Mouse (Mus musculus): Measurements from ENCODE around the gene Cuedc2. TPM values are rescaled to one million over a fixed set of nuclear protein-coding genes. Genes with fewer than 3 reads are reported as not detected.

Cuedc2 gene
- polyA plus RNA-seq, 1 experiment from 2014 or later: 347 TPM

DNA sequence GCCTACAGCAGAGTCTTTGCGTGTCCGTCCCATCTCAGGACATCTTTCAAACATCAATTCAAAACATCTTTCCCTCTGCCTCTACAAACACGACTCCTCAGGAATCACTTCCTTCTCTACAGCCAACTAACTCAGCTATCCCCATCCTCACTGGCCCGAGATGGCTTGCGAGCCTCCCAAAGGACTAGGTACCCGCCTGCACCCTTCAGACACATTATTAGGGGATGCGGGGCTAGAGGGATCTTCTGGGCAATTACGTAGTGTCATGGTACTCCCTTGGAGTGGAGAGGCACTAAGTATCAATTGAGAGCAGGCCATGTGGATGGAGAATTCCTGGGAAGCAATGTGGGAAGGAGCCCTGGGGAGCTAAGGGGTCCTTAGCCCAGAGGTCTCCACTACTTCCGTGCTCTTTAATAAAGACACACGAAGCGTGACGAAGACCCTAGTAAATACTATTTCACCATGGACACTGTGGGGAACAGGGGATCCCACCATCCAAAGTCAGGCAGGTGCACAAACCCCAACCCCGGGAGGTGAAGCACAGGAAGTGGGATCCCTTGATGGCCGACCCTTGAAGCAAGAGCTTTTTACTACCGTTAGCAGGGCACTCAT is 677 bp downstream of the Cuedc2 start:
- WGBS: 29% methylated on average over 15 of the region's 15 CpGs
- no peak; the same call in 1 of the 2 replicates for ATAC-seq (ENCODE audit: low FRiP score, low read depth)
- Histone ChIP-seq H3K4me1 (replicated peaks) (peaks cover 33% of the 10 kb centered on the region), H3K27ac (replicated peaks) (peak overlapping the region; percentile 85), H3K4me3 (peak overlapping the region; percentile 76), H3K9ac (peak overlapping the region; percentile 77), H3K36me3 (no peaks in the 10 kb centered on the region), H3K4me2 (peak overlapping the region; percentile 81), H3K27me3 (no peaks in the 10 kb centered on the region), H3K9me3 (no peaks in the 10 kb centered on the region)

DNA sequence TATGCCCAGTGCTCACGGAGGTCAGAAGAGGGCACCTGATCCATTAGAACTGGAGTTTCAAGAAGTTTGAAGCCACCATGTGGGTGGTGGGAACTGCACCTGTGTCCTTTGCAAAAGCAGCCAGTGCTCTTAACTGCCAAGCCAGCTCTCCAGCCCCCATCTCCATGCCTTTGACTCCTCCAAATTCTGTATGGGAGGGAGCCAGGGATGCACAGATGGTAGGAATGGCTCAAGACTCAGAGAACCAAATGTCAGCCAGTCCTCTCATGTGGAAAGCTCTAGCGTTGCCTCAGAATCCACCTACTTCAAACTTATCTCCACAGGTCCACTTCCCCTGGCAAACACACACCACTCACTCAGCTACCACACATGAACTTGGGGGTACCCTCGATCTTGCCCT is 4.6 kb downstream of the Cuedc2 start:
- Histone ChIP-seq H3K9me3 (no peaks in the 10 kb centered on the region), H3K36me3 (peaks cover 15% of the 10 kb centered on the region), H3K4me3 (no peak overlapping the region), H3K27ac (replicated peaks) (no peak overlapping the region), H3K27me3 (no peaks in the 10 kb centered on the region), H3K4me1 (replicated peaks) (peaks cover 40% of the 10 kb centered on the region), H3K9ac (no peak overlapping the region), H3K4me2 (no peak overlapping the region)
- ATAC-seq (ENCODE audit: low FRiP score, low read depth): no peak
- 89% methylated on average over 3 of the region's 3 CpGs for WGBS

DNA sequence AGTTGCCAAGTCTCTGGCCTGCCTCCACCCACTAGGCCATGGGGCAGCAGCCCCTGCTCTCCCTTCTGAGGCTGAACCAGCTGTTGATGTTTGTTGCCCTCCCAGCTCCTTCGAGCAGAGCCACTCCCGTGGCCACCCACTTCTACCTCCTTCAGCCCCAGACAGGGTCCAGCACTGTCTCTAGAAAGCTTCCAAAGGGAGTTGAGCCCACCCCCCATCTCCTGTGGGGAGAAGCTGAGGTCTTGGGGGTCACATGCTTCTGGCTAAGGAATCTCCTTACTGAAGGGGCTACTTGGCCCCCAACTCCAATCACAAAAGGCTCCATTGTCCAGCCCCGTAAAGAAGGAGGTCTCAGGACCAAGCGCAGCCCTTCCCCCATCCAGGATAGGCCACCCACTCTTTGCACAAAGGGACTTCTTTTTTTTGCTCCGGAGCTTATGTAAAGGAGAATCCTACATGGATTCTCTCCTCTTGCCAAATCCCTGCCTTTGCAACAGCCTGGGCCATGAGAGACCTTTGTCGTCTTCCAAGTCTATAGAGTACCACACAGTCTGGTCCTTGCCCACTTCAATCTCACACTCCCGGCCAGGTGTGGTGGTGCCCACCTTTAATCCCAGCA is 5.7 kb downstream of the Cuedc2 start:
- peaks cover 38% of the 10 kb centered on the region for H3K4me1 ChIP-seq (replicated peaks)
- H3K9me3 ChIP-seq: no peaks in the 10 kb centered on the region
- 36% methylated on average over 7 of the region's 7 CpGs for WGBS
- H3K4me2 ChIP-seq: no peak overlapping the region
- peaks cover 15% of the 10 kb centered on the region for H3K36me3 ChIP-seq
- no peak overlapping the region for H3K9ac ChIP-seq
- no peaks in the 10 kb centered on the region for H3K27me3 ChIP-seq
- no peak overlapping the region for H3K27ac ChIP-seq (replicated peaks)
- no peak for ATAC-seq (ENCODE audit: low FRiP score, low read depth)
- no peak overlapping the region for H3K4me3 ChIP-seq

DNA sequence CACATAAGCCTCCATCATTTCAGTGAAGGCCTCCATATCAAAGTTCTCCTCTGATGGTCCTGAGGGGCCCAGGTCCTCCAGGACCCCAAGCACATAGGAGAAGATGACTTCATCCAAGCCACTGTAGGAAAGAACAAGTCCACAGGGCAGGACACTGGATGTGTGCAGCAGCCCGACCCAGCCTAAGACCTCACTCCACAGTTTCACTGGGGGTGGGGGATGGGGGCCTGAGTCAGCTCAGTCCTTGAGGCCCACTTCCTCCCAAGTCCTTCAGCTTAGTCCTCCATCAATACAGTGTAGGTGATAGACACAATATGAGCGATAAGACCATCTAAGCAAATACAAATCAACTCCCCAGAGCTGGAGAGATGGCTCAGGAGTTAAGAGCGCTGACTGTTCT is 6.6 kb downstream of the Cuedc2 start:
- Histone ChIP-seq H3K9ac (no peak overlapping the region), H3K27me3 (no peaks in the 10 kb centered on the region), H3K4me2 (no peak overlapping the region), H3K27ac (replicated peaks) (no peak overlapping the region), H3K36me3 (peaks cover 15% of the 10 kb centered on the region), H3K4me1 (replicated peaks) (peaks cover 38% of the 10 kb centered on the region), H3K9me3 (no peaks in the 10 kb centered on the region), H3K4me3 (no peak overlapping the region)
- 79% methylated on average over 3 of the region's 3 CpGs for WGBS
- ATAC-seq (ENCODE audit: low FRiP score, low read depth): no peak

DNA sequence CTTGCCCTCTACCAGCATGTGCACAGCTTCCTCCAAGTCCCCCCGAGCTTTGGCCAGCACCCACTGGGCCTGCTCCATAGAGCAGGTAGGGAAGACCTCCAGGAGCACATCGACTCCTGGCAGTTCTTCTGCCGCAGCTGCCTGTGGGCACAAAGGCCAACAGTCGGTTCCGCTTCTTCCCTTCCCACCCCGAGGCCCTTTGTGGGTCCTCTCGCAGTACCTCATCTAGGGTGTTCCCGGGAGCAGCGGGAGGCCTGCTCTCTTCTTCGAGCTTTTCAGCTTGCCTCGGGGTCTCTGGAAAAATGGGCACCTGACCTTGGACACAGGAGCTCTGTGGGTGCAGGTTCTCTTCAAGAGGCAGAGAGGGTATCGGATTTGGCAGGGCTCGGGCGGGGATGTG is 7.2 kb downstream of the Cuedc2 start:
- H3K4me3 ChIP-seq: no peak overlapping the region
- H3K4me1 ChIP-seq (replicated peaks): peaks cover 36% of the 10 kb centered on the region
- no peak overlapping the region for H3K9ac ChIP-seq
- ATAC-seq (ENCODE audit: low FRiP score, low read depth): no peak
- H3K9me3 ChIP-seq: no peaks in the 10 kb centered on the region
- 91% methylated on average over 14 of the region's 14 CpGs for whole genome bisulfite sequencing
- H3K27ac ChIP-seq (replicated peaks): no peak overlapping the region
- no peaks in the 10 kb centered on the region for H3K27me3 ChIP-seq
- H3K4me2 ChIP-seq: no peak overlapping the region
- H3K36me3 ChIP-seq: peaks cover 15% of the 10 kb centered on the region

DNA sequence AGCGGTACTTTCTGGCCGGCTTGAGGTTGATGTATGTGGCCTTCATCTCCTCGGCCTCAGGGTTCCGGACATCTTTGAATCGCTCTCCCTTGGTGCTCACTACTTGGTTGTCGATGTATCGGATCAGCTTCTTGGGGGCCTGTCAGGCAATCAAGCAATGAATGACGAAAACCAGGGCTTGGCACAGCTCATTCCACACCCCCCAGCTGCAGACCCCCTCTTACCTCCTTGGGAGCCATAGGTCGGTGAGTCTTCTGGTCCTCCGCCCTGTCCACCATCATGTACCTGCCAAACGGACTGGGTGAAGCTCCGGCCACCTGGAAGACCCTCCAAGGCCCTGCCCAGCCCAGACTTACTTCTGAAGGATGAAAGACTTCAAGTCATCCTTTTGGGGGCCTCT is 7.8 kb downstream of the Cuedc2 start:
- no peaks in the 10 kb centered on the region for H3K27me3 ChIP-seq

DNA sequence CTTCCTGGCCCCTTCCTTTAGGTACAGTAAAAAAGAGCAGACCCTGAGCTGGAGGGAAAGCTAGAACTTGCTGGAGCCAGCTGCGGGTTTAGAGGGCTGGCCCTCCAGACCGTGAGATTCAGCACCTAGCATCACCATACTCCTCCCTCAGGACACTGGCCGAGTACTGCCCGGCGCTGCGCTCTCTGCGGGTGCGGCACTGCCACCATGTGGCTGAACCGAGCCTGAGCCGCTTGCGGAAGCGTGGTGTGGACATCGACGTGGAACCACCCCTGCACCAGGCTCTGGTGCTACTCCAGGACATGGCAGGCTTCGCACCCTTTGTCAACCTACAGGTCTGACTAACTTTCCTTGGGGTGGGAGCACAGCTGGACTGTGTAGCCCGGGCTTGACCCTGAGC is 8.6 kb downstream of the Cuedc2 start:
- 5% methylated on average over 16 of the region's 16 CpGs for WGBS
- peak overlapping the region; percentile 57 for H3K4me3 ChIP-seq
- H3K27ac ChIP-seq (replicated peaks): no peak overlapping the region
- H3K4me1 ChIP-seq (replicated peaks): peaks cover 44% of the 10 kb centered on the region
- ATAC-seq (ENCODE audit: low FRiP score, low read depth): no peak
- peaks cover 15% of the 10 kb centered on the region for H3K36me3 ChIP-seq
- no peaks in the 10 kb centered on the region for H3K9me3 ChIP-seq
- H3K27me3 ChIP-seq: no peaks in the 10 kb centered on the region
- no peak overlapping the region for H3K9ac ChIP-seq
- peak overlapping the region; percentile 97 for H3K4me2 ChIP-seq

More for the DNA sequence above, 7.8 kb downstream of the Cuedc2 start:
- Histone ChIP-seq H3K4me2 (no peak overlapping the region), H3K9me3 (no peaks in the 10 kb centered on the region), H3K9ac (no peak overlapping the region), H3K36me3 (peaks cover 15% of the 10 kb centered on the region), H3K27ac (replicated peaks) (no peak overlapping the region), H3K4me3 (no peak overlapping the region), H3K4me1 (replicated peaks) (peaks cover 36% of the 10 kb centered on the region)
- WGBS: 94% methylated on average over 12 of the region's 12 CpGs
- no peak for ATAC-seq (ENCODE audit: low FRiP score, low read depth)

DNA sequence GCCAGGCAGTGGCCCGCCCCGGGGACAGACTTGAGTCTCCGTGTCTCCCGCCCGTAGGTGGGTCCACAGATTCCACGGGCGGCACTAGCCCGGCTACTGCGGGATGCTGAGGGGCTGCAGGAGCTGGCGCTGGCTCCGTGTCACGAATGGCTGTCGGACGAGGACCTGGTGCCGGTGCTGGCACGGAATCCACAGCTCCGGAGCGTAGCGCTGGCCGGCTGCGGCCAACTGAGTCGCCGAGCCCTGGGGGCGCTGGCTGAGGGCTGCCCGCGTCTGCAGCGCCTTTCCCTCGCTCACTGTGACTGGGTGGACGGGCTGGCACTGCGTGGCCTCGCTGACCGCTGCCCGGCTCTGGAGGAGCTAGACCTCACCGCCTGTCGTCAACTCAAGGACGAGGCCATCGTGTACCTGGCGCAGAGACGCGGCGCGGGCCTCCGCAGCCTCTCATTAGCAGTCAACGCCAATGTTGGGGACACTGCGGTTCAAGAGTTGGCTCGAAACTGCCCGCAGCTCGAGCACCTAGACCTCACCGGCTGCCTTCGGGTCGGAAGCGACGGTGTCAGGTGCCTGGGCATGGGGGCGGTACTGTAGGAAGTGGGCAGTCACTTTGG is 9.4 kb downstream of the Cuedc2 start:
- Histone ChIP-seq H3K27ac (replicated peaks) (peak overlapping the region; percentile 97), H3K27me3 (0 out of 2 replicates have a peak, but pooled peaks cover 2% of the 10 kb centered on the region), H3K4me1 (replicated peaks) (peaks cover 52% of the 10 kb centered on the region), H3K4me3 (peak overlapping the region; percentile 57), H3K36me3 (peaks cover 15% of the 10 kb centered on the region), H3K9me3 (no peaks in the 10 kb centered on the region), H3K9ac (peak overlapping the region; percentile 67), H3K4me2 (peak overlapping the region; percentile 97)
- 1% methylated on average over 54 of the region's 54 CpGs for WGBS
- ATAC-seq (ENCODE audit: low FRiP score, low read depth): peak; percentile 2; the same call in 1 of the 2 replicates

DNA sequence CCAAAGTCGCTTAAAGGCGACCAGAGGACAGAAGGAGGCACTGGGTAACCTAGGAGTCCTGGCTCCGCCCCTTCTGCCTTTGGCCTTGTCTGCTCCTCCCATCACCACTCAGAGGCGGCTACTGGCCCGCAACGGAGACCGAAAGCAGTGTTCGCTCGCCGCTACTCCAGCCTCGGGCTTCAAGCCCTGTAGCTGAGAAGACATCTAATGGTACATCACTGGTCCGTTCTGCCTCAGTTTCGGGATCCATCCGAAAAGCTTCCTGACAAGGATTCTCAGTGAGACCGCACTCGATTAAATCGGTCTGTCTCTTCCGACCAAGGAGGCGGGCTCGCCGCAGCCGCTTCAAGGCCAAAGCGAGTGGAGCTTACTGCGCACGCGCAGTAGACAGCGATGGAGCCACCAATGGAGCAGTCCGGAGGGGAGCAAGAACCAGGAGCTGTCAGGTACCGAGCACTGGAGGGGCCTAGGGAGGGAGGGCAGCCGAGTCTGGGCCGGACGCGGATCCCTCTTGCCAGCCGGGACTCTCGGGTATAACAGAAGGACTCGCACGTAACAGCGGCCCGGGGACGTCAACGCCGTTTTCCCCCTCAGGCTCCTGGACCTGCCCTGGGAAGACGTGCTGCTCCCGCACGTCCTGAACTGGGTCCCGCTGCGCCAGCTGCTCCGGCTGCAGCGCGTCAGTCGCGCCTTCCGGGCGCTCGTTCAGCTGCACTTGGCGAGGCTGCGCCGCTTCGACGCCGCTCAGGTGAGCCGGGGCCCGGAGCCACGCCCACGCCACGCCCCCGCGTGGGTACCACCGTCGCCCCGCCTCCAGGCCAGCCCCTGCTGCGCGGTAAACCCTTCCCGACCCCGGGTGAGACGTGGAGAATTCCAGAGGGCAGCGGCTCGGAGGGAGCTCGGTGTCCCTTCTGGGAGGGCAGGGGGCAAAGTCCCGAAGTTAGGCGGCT is 10.1 kb downstream of the Cuedc2 start, which contains the start of gene Fbxl15:
Gene Fbxl15, plus strand, starts transcription at position 104 of the 950 bp plus-strand sequence.
- H3K27ac ChIP-seq (replicated peaks): peak within 1 kb of the TSS; percentile 97
- peak within 1 kb of the TSS; percentile 57 for H3K4me3 ChIP-seq
- WGBS: under 1% methylated on average over 80 of the region's 81 CpGs
- no peaks in the 10 kb centered on the region for H3K9me3 ChIP-seq
- H3K9ac ChIP-seq: peak within 1 kb of the TSS; percentile 67
- H3K27me3 ChIP-seq: 0 out of 2 replicates have a peak, but pooled peaks cover 2% of the 10 kb centered on the region
- ATAC-seq (ENCODE audit: low FRiP score, low read depth): peak; percentile 88
- H3K4me2 ChIP-seq: peak within 1 kb of the TSS; percentile 97
- peaks cover 15% of the 10 kb centered on the region for H3K36me3 ChIP-seq
- peaks cover 58% of the 10 kb centered on the region for H3K4me1 ChIP-seq (replicated peaks)

DNA sequence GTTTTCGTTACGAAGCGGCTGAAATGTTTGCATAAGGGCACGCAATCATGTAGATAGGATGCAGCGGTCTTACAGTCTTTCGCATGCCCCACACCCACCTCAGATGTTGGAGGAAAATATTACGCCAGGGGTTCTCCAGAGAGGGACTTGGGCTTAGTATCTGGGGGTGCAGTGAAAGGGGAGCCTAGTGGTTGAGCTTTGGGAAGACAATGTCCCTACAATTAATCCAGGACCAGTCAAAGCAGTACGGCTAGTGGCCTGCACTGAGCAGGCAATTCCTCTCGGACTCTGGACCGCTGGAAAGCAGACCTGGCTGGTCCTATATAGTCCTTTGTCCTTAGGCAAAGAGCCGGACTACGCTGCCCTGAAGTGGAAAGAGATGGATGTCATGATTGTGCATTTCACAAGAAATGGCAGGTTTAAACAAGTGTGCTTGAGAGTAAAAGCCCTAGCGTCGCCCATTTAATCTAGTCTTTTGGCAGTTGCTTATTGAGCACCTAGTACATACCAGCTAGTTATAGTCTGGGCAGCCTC is 10.9 kb downstream of the Cuedc2 start:
- Histone ChIP-seq H3K4me1 (replicated peaks) (peaks cover 60% of the 10 kb centered on the region), H3K4me2 (peak overlapping the region; percentile 97), H3K27ac (replicated peaks) (peak overlapping the region; percentile 97), H3K9ac (peak overlapping the region; percentile 67), H3K9me3 (no peaks in the 10 kb centered on the region), H3K27me3 (0 out of 2 replicates have a peak, but pooled peaks cover 2% of the 10 kb centered on the region), H3K4me3 (peak overlapping the region; percentile 57), H3K36me3 (peaks cover 15% of the 10 kb centered on the region)
- ATAC-seq (ENCODE audit: low FRiP score, low read depth): no peak
- WGBS: 26% methylated on average over 14 of the region's 14 CpGs

DNA sequence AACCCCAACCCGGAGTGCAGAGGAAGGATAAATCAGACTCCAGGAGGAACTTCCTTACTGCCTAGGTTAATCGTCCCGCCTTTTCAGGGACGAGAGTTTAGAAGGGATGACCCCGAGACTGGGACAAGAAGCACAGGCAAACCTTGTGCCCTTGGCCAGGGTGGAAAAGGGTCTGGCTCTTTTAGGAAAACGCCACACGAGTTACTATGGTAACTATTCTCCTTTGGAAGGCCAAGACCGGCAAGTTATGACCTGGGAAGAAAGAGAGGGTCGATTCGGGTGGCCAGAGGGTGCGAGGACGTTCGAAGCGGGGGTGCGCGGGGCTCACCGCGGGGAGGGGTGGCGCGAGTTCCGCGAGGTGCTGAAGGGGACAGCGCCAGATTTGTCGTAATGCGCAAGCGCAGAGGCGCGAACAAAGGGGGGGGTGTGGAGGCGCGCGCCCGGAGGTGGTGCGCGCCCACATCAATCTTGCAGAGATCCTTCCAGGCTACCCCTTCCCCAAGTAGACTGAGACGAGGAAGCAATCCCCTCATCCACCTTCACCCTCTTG is 11.7 kb downstream of the Cuedc2 start, which contains the start of gene Psd:
Gene Psd, minus strand, starts transcription at position 401 of the 550 bp plus-strand sequence.
- Histone ChIP-seq H3K27ac (replicated peaks) (peak within 1 kb of the TSS; percentile 97), H3K36me3 (peaks cover 11% of the 10 kb centered on the region), H3K4me3 (peak within 1 kb of the TSS; percentile 57), H3K9ac (peak within 1 kb of the TSS; percentile 67), H3K4me1 (replicated peaks) (peaks cover 68% of the 10 kb centered on the region), H3K9me3 (no peaks in the 10 kb centered on the region), H3K27me3 (0 out of 2 replicates have a peak, but pooled peaks cover 2% of the 10 kb centered on the region), H3K4me2 (peak within 1 kb of the TSS; percentile 97)
- WGBS: under 1% methylated on average over 35 of the region's 35 CpGs
- ATAC-seq (ENCODE audit: low FRiP score, low read depth): no peak

All from hindbrain, embryonic 15.5 days (tissue).